Mouse (Mus musculus) brain, embryonic 14.5 days (tissue): Measurements from ENCODE around the gene Med15. TPM values are rescaled to one million over a fixed set of nuclear protein-coding genes. Genes with fewer than 3 reads are reported as not detected.
A peak's percentile ranks its signal among the peaks of the same experiment; 100 is the strongest.
"Not testable (repeated sequence)": the region's sequence is repeated elsewhere in the genome, so short reads cannot be mapped to it uniquely, and the experiment has no call there.

ENCODE experiments used
- DNase-seq: peaks from one replicate; pipeline ENCODE4 v3.0.0-alpha.2; 2011; ENCODE audit warnings: low read depth
- CTCF ChIP-seq: fragments of 200-500 bp; IDR thresholded peaks from 2 replicates; pipeline ENCODE4 v1.5.1; 2012; ENCODE audit warnings: inconsistent platforms, mild to moderate bottlenecking, moderate library complexity, borderline replicate concordance; ENCODE audit not compliant: insufficient read depth, insufficient read length; ENCODE audit errors: extremely low read depth
- POLR2A ChIP-seq: fragments of 200-500 bp; IDR thresholded peaks from 2 replicates; pipeline ENCODE4 v1.6.1; 2012; ENCODE audit warnings: mild to moderate bottlenecking, inconsistent platforms, borderline replicate concordance; ENCODE audit not compliant: poor library complexity, insufficient read depth, insufficient read length, severe bottlenecking; ENCODE audit errors: extremely low read depth
- polyA plus RNA-seq: library from polyadenylated mRNA; depleted of rRNA; stranded (reverse); fragments of >200 nt; gene quantifications from 2 replicates; pipeline ENCODE4 v1.2.3, GENCODE M21; 2012; rRNA removed

Gene Med15
- polyA plus RNA-seq, 1 experiment: 87.3 TPM

DNA sequence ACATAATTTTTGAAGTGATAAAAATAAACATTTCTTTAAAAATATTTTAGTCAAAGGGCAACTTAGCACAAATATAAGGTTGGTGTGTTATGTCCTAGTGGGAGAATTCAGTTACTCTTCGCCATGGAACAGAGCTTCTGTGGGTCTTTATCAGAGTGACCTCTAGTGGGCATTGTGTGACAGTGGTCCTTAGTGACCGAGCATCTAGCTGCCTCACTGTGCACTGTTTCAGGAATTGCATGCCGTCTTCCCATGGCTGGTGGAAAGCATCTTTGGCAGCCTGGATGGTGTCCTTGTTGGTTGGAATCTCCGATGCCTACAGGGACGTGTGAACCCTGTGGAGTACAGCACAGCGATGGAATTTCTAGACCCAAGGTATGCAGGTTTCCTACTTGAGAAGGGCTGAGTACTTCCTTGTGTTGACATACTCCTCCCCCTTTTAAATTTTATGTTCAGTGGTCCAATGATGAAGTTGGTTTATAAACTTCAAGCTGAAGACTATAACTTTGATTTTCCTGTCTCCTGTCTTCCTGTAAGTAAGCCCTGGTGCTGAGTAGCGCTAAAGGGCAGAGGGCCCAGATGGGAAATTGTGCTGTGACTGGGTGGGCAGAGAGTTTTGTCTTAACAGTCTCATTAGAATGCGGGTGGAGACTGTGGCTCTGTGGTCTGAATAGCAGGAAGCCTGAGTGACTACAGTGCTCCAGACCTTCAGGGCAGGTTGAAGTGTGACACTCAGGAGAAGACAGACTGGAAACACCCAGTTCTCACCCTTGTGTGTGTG, 107.0 kb downstream of the Med15 start:
- peak; percentile 72; the same call in 1 of the 2 replicates for TF ChIP-seq CTCF
- TF ChIP-seq POLR2A: no peak
- peak; percentile 67 for DNase-seq

DNA sequence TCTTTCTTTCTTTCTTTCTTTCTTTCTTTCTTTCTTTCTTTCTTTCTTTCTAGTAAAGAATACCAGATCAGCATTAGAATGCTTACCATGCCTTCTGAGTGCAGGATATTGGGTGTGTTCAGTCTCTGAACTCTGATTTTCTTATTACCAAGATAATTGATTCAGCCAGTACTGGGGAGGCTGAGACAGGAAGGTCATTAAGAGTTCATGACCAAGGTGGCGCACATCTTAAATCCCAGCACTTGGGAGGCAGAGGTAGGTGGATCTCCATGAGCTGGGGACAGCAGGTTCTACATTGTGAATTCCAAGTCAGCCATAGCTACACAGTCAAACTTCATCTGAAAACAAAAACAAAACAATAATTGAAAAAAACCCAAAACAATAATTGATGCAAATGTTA, 110.8 kb downstream of the Med15 start:
- DNase-seq: no peak
- no peak for TF ChIP-seq POLR2A
- TF ChIP-seq CTCF: no peak

DNA sequence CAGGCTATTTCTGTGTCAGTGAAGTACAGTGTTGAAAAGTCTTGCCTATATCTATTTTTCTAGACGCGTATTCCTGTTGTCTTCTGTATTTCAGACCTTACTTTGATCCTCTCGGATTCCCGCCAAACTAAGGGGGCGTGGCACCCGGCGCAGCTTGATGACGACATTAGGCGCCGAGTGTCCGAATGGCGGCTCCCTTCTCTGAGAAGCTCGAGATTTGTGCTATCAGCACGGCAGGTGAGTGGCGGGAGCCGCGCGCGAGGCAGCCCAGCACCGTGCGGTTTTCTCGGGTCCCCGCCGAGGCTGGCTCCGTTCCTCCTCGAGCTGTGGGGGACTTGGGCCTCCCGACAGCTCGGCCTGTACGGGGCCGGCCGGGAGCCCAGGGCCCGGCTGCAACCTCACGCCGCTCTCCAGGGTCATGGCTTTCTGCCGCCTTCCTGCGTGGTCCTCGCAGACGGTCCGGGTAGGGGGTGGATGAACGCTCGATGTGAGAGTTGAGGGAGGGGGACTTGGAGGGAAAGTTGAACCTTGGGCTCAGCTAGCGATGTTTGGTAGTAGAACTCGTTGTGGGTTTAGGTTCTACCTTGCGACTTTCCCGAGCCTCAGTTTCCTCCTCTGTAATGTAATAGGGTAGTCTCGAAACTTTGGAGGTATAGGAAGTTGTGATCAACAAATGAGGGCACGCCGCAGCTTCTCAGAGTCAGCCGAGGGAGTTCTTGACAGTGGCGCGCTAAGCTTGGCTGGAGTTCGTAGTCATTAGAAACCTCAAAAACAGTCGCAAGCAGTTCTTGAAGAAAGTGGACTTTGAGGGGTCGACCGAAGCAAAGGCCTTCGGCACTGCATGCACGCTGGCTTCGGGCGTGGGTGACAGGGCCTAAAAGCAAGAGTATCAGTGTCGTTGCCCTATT, 113.2 kb downstream of the Med15 start, which contains the start of gene Smpd4:
Gene Smpd4, plus strand, starts transcription at position 157 of the 908 bp plus-strand sequence.
- TF ChIP-seq POLR2A (peak; percentile 18; the same call in 1 of the 2 replicates), CTCF (no peak)
- DNase-seq: peak; percentile 92

DNA sequence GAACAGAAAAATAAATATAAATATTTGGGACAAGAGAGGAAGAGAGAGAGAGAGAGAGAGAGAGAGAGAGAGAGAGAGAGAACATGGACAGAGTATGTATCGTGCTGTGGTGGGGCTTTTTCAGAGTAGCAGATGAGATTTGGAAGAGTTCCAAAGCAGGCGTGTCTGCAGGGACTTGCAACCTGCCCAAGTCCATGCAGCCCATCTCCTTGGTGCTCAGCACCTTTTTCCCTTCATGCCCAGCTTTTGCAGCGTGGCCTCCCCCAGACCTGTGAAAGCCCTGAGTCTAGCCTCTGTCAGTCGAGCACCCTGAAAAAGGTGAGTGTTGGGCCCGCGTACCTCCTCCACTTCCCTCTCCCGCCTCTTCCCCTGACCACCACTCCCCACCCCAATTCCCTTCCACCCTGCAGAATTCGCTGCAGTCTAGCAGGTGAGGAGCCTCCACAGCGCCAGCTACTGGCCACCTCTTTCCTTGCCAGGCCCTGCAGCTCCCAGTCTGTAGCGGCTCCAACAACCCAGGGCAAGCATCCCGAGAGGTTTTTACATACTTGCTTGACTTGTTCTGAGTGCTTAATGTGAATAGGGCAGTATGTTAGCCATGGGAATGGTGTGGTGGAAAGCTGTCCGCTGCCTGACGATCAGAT, 114.6 kb downstream of the Med15 start:
- TF ChIP-seq POLR2A: no peak
- peak; percentile 78 for TF ChIP-seq CTCF
- DNase-seq: peak; percentile 54

DNA sequence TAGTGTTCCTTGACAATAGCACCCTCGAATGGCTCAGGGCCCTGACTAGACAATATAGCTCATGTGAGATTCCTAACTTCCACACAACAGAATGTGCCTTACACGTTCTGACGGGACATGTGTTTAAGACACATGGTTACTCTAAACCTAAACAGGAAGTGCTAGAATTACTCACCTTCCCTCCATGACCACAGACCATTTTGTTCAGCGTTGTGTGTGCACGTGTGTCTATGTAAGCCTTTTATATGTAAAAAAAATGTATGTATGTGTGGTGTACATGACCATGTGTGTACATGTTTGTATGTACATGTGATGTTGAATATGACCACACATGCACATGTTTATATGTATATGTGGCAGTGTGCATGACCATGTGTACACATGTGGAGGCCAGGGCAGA, 116.5 kb downstream of the Med15 start:
- DNase-seq: no peak
- TF ChIP-seq POLR2A (no peak), CTCF (no peak)

DNA sequence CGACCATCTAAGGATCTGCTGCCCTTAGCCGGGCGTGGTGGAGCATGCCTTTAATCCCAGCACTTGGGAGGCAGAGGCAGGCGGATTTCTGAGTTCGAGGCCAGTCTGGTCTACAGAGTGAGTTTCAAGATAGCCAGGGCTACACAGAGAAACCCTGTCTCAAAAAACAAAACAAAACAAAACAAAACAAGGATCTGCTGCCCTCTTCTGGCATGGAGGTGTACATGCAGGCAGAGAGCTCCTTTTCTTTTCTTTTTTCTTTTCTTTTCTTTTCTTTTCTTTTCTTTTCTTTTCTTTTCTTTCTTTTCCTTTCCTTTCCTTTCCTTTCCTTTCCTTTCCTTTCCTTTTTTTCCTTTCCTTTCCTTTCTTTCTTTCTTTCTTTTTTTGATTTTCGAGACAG, 118.0 kb downstream of the Med15 start:
- DNase-seq: not testable (repeated sequence)
- peak; percentile 24; the same call in 1 of the 2 replicates for TF ChIP-seq CTCF

DNA sequence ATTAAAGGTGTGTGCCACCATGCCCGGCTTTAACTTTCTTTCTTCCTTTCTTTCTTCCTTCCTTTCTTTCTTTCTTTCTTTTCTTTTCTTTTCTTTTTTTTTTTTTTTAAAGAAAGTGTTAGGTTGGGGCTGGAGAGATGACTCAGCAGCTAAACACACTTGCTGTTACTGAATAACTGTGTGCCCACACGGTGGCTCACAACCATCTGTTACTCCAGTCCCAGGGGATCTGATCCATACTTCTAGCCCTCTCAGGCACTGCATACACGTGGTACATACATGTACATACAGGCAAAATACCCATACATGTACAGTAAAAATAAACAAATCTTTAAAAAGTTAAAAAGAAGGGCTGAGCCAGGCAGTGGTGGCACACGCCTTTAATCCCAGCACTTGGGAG, 121.3 kb downstream of the Med15 start:
- no peak for DNase-seq
- TF ChIP-seq POLR2A (no peak), CTCF (no peak)

DNA sequence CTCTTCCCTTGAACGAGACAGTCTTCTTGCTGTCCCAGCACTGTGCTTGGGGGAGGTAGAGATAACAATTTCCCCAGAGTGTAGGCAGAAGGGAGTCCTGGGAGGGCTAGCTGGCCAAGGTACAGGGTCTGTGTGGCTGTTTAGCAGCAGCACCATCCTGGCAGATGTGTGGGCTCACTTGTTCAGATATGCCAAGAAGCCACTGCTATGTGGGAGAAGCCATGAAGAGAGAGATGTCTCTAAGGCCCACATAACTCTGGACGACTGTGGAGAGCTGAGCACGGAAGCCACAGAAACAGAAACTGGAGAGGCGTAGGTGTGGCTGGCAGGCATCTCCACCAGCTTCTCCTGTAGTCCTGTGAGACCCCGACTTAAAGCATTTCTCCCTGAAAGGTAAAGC, 127.0 kb downstream of the Med15 start:
- TF ChIP-seq POLR2A: no peak
- TF ChIP-seq CTCF: no peak
- DNase-seq: no peak

DNA sequence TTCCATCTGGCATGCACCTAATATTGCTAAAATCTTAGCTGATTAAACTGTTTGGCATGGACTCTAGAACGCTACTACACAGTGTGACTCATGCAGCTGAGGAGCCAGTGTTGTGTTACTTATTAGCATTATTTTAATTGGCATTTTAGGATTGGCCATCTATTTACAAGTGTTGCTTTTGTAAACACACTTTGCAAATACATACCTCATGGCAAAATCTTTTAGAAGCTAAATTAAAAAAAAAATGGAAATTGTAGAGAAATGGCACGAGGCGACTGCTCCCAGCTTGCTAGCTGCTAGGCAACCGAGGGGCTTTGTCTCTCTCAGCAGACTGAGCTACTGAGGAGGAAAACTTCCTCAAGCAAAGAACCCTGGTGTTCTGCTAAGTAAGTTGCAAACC, 127.8 kb downstream of the Med15 start:
- TF ChIP-seq CTCF (no peak), POLR2A (no peak)
- DNase-seq: peak; percentile 37

Other genes starting within 250 kb of the Med15 start
- 16.6 and 17.4 TPM in 2 replicates for gene Aifm3, start 243.3 kb downstream of the Med15 start, polyA plus RNA-seq
- gene Lztr1, start 224.2 kb downstream of the Med15 start, polyA plus RNA-seq: 309 and 395 TPM in 2 replicates
- gene Thap7, start 201.8 kb downstream of the Med15 start, polyA plus RNA-seq: 75.1 and 103 TPM in 2 replicates
- gene Lrrc74b, start 171.6 kb downstream of the Med15 start, polyA plus RNA-seq: 0.47 and 0.78 TPM in 2 replicates
- gene P2rx6, start 171.0 kb downstream of the Med15 start, polyA plus RNA-seq: 1.4 and 1.8 TPM in 2 replicates
- 27.5 and 38.6 TPM in 2 replicates for gene Slc7a4, start 149.7 kb downstream of the Med15 start, polyA plus RNA-seq
- 98.5 and 120 TPM in 2 replicates for gene Smpd4, start 113.5 kb downstream of the Med15 start, polyA plus RNA-seq
- gene Ccdc74a, start 86.4 kb downstream of the Med15 start, polyA plus RNA-seq: 6.1 and 8.5 TPM in 2 replicates
- 109 and 116 TPM in 2 replicates for gene Klhl22, start 26.7 kb upstream of the Med15 start, polyA plus RNA-seq
- 11.8 and 15.5 TPM in 2 replicates for gene Scarf2, start 64.4 kb upstream of the Med15 start, polyA plus RNA-seq
- gene B830017H08Rik, start 100.2 kb upstream of the Med15 start, polyA plus RNA-seq: 2.3 and 3.7 TPM in 2 replicates
- 16.1 and 18.1 TPM in 2 replicates for gene Car15, start 105.5 kb upstream of the Med15 start, polyA plus RNA-seq
- 3.2 and 3.9 TPM in 2 replicates for gene Gm20518, start 158.8 kb upstream of the Med15 start, polyA plus RNA-seq
- 0.04 and 0.06 TPM in 2 replicates for gene Tssk1, start 161.3 kb upstream of the Med15 start, polyA plus RNA-seq
- gene Dgcr2, start 165.7 kb upstream of the Med15 start, polyA plus RNA-seq: 159 and 166 TPM in 2 replicates
- gene Tssk2, start 165.7 kb upstream of the Med15 start, polyA plus RNA-seq: not detected in 2 replicates
- 51.9 and 56.9 TPM in 2 replicates for gene Ess2, start 178.5 kb upstream of the Med15 start, polyA plus RNA-seq
- gene Gsc2, start 182.2 kb upstream of the Med15 start, polyA plus RNA-seq: 0.55 and 1.1 TPM in 2 replicates
- 110 and 126 TPM in 2 replicates for gene Slc25a1, start 195.3 kb upstream of the Med15 start, polyA plus RNA-seq
- gene Vpreb2, start 247.5 kb upstream of the Med15 start, polyA plus RNA-seq: 0.10 TPM in 1 of 2 replicates, not detected in the other